8 mouse cellular contexts compared by ENCODE assay signal in the genomic region with DNA sequence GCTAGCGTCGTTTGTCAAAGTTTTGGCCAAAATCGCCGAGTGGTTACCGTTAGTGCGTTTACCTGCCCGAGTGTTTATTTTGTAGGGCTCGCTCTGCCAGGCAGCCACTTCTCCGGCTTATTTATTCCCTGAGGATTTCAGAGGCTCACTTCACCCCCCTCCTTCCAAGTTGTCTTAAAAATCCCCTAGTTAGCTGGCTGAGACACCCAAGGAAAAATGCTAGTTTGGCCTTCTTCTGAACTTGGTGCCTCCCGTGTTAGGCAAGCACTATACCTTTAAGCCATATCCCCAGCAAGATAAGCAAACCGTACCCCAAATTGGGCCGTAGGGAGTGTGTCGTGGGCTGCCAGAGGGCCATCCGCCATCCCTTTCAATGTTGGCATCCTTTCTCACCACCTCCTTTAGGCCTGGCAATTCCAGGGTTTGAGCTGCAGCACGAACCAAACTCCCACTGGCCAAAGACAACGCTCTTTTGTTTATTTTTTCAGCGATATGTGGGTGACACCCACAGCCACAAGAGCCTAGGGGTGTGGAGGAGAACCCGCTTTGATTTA. TPM values are rescaled to one million over a fixed set of nuclear protein-coding genes. Genes with fewer than 3 reads are reported as not detected.
DNase-seq lines count a peak whose midpoint lies in the region; ATAC-seq and TF ChIP-seq lines count a peak whose summit lies in the region.

No protein-coding gene starts in this region.

- no peak for ATAC-seq in stomach, embryonic 16.5 days (ENCODE audit: insufficient read depth, low FRiP score)

- H3K9me3 ChIP-seq in stomach, embryonic 16.5 days (replicated peaks; ENCODE audit: control insufficient read depth, low read length): no peaks in the 10 kb centered on the region

- no peak for DNase-seq in testis, postnatal 10 days (ENCODE audit: low spot score)
- DNase-seq in cerebellum, adult 9-11 months: peak; percentile 63
- DNase-seq in heart, adult 8-10 months (ENCODE audit: low spot score): peak; percentile 19
- peak; percentile 19 to 37 for DNase-seq in layer of hippocampus, postnatal 10 days (ENCODE audit: low spot score in 2 of 2)
- DNase-seq in lung, postnatal 4 days: peak; percentile 23 to 34
- DNase-seq in adrenal gland, adult 8-10 months: no peak

- H3K4me1 ChIP-seq in testis, adult 2 months (ENCODE audit: control insufficient read depth, insufficient read depth, low read length): peaks cover 7% of the 10 kb centered on the region
- peaks cover 14% of the 10 kb centered on the region for H3K4me1 ChIP-seq in stomach, embryonic 16.5 days (ENCODE audit: control insufficient read depth, insufficient read depth, low read length)

- peak overlapping the region; percentile 75 for H3K4me2 ChIP-seq in stomach, embryonic 16.5 days (ENCODE audit: low read depth, low read length)

- peak overlapping the region; percentile 94 for H3K9ac ChIP-seq in stomach, embryonic 16.5 days (ENCODE audit: low read length)

- 5% methylated on average over 18 of the region's 18 CpGs for WGBS in stomach, embryonic 16.5 days

- H3K27me3 ChIP-seq in testis, adult 2 months (ENCODE audit: control insufficient read depth, insufficient read depth, low read length): no peaks in the 10 kb centered on the region
- no peaks in the 10 kb centered on the region for H3K27me3 ChIP-seq in stomach, embryonic 16.5 days (ENCODE audit: control insufficient read depth, insufficient read depth, low read length)

- no peak for TF ChIP-seq POLR2A in testis, adult 2 months (IDR thresholded peaks at IDR 0.05; ENCODE audit: control insufficient read depth, low read depth, low read length)

- no peak for TF ChIP-seq CTCF in testis, adult 2 months (IDR thresholded peaks at IDR 0.05; ENCODE audit: control insufficient read depth, insufficient read depth, insufficient replicate concordance, low read depth, low read length)

- H3K36me3 ChIP-seq in testis, adult 2 months (ENCODE audit: control insufficient read depth, insufficient read depth, low read length): no peaks in the 10 kb centered on the region
- H3K36me3 ChIP-seq in stomach, embryonic 16.5 days (ENCODE audit: control insufficient read depth, insufficient read depth, low read length): no peaks in the 10 kb centered on the region

- H3K27ac ChIP-seq in testis, adult 2 months (ENCODE audit: control insufficient read depth, insufficient read depth, low read depth, low read length): peak overlapping the region; percentile 88
- H3K27ac ChIP-seq in stomach, embryonic 16.5 days (ENCODE audit: low read length): peak overlapping the region; percentile 72

- H3K4me3 ChIP-seq in testis, adult 2 months (ENCODE audit: control insufficient read depth, low read depth, low read length): peak overlapping the region; percentile 99
- peak overlapping the region; percentile 77 for H3K4me3 ChIP-seq in stomach, embryonic 16.5 days (replicated peaks; ENCODE audit: low read length)

RNA-seq across cellular contexts. Expression of gene Mpz, which starts 0.4 kb away (rescaled TPM):
- polyA plus RNA-seq in testis, adult 2 months (2012; rRNA removed): 2.8 and 3.0 TPM in 2 replicates
- under 1 TPM in 2 of 4 experiments, not detected in 2; 0.31 to 0.41 TPM for total RNA-seq in heart, adult 8-10 months (2022)
- total RNA-seq in layer of hippocampus, postnatal 10 days (2021): not detected
- 2.4 and 2.9 TPM in 2 replicates for polyA plus RNA-seq in stomach, embryonic 16.5 days (2015; fragmentation: Nextera tagmentation; extraction: Ambion mirVana)
- total RNA-seq in adrenal gland, adult 8-10 months (2022): 1 to 10 TPM in 2 of 4 experiments, under 1 TPM in 2; 0.43 to 1.4 (median 1.2) TPM

RNA-seq across cellular contexts. Expression of gene Sdhc, which starts 0.5 kb away (rescaled TPM):
- polyA plus RNA-seq in testis, adult 2 months (2012; rRNA removed): 85.3 and 105 TPM in 2 replicates
- 1,000 to 10,000 TPM; 1,259 to 1,304 (median 1,268) TPM for total RNA-seq in heart, adult 8-10 months (2022)
- 100 to 1,000 TPM; 223 to 233 TPM for total RNA-seq in layer of hippocampus, postnatal 10 days (2021)
- 282 and 298 TPM in 2 replicates for polyA plus RNA-seq in stomach, embryonic 16.5 days (2015; fragmentation: Nextera tagmentation; extraction: Ambion mirVana)
- 100 to 1,000 TPM; 324 to 440 (median 382) TPM for total RNA-seq in adrenal gland, adult 8-10 months (2022)

RNA-seq across cellular contexts. Expression of gene Cfap126, which starts 37.2 kb away (rescaled TPM):
- 309 and 314 TPM in 2 replicates for polyA plus RNA-seq in testis, adult 2 months (2012; rRNA removed)
- 1 to 10 TPM in 1 of 4 experiments, under 1 TPM in 3; 0.60 to 2.0 (median 0.88) TPM for total RNA-seq in heart, adult 8-10 months (2022)
- 1 to 10 TPM; 3.1 to 3.3 TPM for total RNA-seq in layer of hippocampus, postnatal 10 days (2021)
- 2.1 and 3.1 TPM in 2 replicates for polyA plus RNA-seq in stomach, embryonic 16.5 days (2015; fragmentation: Nextera tagmentation; extraction: Ambion mirVana)
- total RNA-seq in adrenal gland, adult 8-10 months (2022): 1 to 10 TPM; 1.3 to 4.1 (median 3.1) TPM

RNA-seq across cellular contexts. Expression of gene Pcp4l1, which starts 45.2 kb away (rescaled TPM):
- 2.9 and 4.6 TPM in 2 replicates for polyA plus RNA-seq in testis, adult 2 months (2012; rRNA removed)
- total RNA-seq in heart, adult 8-10 months (2022): 100 to 1,000 TPM; 193 to 360 (median 253) TPM
- 10 to 100 TPM; 16.9 to 18.0 TPM for total RNA-seq in layer of hippocampus, postnatal 10 days (2021)
- polyA plus RNA-seq in stomach, embryonic 16.5 days (2015; fragmentation: Nextera tagmentation; extraction: Ambion mirVana): 44.3 and 46.4 TPM in 2 replicates
- total RNA-seq in adrenal gland, adult 8-10 months (2022): 10 to 100 TPM; 55.7 to 66.0 (median 59.2) TPM

Comparison
In these comparisons a context has a peak if more than half of its experiments do, and no peak if none do; other contexts are left out.
1. DNase-seq: peak in cerebellum, adult 9-11 months (single experiment), heart, adult 8-10 months (single experiment), layer of hippocampus, postnatal 10 days (2 of 2) and lung, postnatal 4 days (2 of 2); none in testis, postnatal 10 days (single experiment) and adrenal gland, adult 8-10 months (single experiment).